Mouse (Mus musculus) cerebellum, postnatal 25 days (tissue): ENCODE measurements at regions not wholly inside any gene's neighbourhood (a gene's known extent, or its start where the extent isn't known, plus 50 kb on each side); places are given as distances from the start of the nearest gene placed in this dataset.
A peak's percentile ranks its signal among the peaks of the same experiment; 100 is the strongest.

ENCODE experiments used
- DNase-seq, 2 experiments: peaks; one replicate each; pipeline ENCODE4 v3.0.0; 2021; ENCODE audit warnings: mixed read lengths in 2 of 2

DNA sequence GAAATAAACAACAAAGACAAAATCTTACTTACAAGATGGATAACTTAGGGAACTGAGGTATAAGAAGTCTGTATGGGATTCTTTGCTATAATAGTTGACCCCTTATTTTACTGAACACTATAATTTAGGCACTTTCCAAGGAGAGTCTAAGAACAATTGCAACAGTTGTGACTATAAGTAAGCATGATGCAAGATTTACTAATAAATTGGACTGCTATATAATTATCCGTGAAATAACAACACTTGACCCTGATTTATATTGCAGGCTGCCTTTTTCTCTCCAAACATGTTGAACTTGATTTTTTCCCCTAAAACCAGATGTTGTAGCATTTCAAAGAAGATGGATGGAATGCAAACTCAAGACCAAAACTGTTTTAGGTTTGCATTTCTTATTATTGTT lies 237.2 kb upstream of the Mef2c start:
- DNase-seq, result no peak

DNA sequence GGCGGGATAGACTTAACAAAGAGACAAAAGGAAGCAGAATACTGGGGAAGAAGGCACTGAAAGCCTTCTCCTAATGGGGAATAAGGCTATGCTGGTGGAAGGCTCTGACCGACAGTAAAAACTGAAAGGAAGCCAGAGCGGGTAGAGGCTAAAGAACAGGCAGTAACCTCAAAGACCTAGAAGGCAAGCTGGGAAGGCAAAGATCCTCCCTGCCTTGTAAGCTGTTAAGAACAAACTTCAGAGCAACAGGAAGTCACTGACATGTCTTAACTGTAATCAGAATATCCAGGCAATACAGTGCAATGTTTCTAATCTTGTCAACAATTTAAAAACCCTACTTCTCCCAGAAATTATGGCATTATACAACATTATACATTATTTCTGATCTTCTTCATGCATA lies 235.2 kb upstream of the Mef2c start:
- DNase-seq, result no peak

DNA sequence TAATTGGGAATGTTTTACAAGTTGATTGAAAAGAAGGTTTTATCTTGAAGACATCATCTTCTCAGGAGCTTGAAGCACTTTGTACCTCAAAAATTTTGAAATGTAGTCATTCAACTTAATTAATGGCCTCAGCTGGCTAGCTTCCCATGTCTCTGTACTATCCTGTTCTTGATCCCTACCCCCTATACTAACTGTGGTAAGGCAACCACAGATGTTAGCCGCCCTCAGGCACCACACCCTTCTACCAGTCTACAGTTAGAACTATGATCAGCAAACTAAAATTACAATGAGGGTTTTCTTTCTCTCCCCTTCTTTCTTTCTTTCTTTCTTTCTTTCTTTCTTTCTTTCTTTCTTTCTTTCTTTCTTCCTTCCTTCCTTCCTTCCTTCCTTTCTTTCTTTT lies 225.1 kb upstream of the Mef2c start:
- DNase-seq, result no peak

DNA sequence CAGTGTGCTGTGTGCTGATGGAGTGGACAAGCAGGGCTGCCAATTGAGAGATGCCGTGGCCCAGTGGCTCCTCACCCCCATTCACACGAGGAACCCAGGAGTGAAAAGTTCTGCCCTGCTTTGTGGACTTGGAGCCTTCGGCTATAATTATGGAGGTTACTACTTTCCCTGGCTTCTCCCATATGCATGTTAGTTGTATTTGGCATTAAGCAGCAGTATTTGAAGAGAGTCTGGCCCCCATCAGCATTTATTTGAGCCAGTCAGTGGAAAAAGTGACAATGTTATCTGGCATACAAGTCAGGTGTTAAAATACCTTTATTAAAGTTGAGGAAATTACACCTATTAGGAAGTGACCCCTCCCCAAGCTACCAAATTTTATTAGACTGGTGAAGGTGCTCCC lies 196.1 kb upstream of the Mef2c start:
- no peak for DNase-seq

DNA sequence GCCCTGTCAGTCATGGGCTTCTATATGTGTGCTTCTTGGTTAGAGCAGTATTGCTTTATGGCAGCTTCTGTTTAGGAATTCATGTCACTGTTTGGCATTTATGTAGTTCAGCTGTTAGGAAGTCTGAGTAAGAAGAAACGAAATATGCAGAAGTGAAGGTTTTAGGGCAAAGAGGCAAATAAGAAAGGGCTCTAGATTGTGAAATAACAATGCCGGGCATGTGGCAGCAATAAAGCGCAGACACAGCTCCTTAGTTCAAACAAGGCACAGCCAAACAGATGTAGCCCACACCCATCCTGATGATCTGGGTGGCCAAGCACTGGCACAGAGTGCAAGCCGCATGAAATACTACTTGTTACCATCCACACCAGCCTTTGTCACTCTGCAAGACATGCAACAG lies 175.3 kb upstream of the Mef2c start:
- no peak for DNase-seq

DNA sequence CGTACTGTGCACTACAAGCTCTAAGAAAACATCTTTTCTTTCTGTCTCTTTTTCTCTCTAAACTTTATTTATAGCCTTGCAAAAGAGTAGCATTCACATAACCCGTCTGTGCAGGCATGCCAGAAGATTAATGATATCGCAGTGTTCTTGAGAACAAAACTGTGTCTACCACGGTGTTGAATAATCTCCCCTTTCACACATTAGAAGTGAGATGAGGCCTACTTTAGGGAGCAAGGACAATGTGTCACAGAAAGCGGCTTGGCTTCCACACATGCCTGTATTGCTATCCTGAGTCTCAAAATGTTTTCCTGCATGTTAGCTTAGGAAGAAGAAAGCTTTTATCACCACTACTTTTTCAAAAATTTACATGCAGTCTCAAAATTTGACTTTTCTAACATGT lies 170.1 kb upstream of the Mef2c start:
- no peak for DNase-seq

DNA sequence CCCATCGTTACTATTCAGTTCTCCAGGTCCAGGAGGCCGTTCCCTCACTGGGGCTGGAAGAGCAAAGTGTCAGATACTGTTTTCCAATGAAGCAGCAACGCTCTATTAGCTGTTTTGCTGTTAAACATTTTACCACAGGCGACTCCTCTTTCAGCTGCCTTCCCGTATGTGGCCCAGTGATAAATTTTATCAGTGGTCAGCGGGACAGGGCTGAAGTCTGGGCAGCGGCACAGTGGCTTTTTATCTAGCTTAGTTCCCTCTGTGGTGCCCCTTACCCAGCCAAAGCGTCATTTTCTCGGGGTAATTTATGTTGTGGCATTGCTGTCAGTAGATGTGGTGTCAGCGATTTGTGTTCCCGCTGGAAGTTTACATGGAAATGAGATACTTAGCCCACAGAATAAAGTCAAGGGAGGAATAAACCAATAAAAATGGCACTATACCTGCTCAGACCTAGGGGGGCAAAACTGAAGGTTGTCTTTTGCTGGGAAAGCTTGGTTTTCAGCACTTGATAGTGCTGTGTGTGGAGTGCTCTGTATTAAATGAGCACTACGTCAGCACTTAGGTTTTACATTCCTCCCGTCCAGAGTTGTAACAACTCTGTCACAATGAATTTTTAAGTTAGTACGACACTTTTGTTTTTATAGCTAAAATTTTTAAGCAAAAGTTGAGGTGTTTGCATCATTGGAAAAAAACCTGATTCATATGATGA lies 159.1 kb upstream of the Mef2c start:
- DNase-seq, result no peak

DNA sequence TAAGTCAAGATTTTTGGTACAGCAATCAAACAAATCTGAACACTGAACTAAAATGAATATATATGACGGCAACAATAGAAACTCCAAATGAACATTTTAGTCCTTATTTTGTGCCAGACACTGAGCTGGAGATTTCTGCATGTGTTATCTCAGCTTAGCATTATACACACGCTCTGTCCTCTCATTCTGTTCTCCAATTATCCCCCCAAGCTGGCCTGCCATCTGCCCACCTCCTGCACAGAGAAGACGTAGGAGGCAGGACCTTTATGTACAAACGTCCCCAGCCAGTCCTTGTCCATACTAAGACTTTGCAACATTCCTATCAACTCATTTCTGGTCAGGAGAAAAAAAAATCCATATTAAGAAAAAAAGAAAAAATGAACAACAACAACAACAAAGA lies 148.5 kb upstream of the Mef2c start:
- DNase-seq, result no peak

DNA sequence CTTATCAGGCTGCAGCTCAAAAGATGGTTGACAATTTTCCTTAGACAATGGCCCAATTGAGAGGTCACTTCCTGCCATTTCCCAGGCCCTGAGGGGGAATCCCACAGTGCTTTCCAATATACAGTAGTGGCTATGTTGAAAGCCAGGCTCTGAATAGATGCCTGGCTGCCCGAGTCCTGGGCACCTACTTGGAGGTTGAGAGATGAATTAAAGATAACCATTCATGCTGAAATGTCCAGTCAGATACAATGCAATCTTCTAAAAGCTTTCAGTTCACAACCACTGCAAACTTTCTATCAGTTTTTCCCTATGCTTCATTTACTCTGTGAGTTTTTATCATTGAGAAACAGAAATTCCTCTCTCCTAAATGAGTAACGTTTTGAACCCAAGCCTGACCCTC lies 143.3 kb upstream of the Mef2c start:
- no peak for DNase-seq

DNA sequence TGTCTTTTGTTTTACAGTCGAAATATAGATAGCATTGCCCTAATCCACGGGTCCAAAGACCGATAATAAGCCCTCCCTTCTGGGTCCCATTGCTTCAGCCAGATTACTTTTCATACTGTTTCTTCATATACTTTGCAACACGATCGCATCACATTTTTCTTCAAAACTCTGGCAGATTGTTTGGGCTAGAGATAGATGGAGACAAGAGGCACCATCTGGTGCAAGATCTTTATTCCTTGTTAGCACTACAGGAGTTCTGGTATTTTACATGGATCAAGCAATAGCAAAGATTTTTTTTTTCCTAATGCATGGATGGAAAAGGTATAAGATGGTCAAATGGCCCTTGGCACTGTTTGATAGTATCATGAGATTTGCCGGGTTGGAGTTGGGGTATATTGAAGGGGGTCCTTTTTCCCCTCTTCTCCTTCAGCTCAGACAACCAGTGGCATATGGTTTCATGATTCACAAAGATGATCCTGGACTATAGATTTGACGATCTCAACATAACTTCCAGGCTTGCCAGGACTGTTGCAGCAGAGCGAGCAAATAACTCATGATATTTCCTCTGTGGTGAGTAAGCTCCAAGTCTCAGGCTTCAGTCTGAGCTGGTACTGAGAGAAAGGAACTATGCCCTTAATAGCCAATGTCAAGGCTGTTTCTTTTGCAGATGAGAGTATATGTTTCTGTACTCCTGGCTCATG lies 127.6 kb upstream of the Mef2c start:
- DNase-seq, result no peak

DNA sequence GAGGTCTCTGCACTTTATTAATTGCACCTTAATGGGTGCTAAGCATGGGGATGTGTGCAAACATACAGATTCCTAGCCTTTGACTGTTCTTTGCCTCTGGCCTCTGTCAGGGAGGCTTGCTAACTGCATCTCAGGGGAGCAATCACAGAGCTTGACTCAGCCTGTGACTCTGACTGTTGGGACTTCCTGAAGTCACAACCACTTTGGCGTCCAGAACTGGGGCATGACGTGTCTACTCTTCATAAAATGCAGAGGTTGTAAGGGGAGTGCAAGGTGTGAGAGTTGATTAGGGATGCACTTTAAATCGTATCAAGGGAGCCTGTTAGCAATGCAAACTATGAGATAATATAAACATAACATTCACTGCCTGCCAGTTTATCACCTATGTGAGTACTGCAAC lies 125.2 kb upstream of the Mef2c start:
- no peak for DNase-seq

DNA sequence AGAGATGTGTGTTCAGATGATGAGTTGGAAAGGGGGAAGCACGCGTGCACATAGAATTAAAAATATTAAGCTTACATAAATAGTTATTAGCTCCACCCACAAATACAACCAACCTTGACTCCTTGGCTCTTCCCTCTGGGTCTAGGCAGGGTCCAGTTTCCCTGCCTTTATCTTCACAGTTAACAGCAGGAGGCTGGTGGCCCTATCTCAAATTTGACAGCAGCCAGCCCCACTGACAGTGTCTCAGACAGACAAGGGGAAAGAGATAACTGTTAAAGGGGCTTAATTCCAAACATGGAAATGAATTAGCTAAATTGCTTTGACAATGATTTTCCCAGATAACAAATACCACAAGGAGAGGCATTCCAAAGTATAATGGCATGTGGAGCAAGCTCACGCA lies 121.2 kb upstream of the Mef2c start:
- DNase-seq, result no peak

DNA sequence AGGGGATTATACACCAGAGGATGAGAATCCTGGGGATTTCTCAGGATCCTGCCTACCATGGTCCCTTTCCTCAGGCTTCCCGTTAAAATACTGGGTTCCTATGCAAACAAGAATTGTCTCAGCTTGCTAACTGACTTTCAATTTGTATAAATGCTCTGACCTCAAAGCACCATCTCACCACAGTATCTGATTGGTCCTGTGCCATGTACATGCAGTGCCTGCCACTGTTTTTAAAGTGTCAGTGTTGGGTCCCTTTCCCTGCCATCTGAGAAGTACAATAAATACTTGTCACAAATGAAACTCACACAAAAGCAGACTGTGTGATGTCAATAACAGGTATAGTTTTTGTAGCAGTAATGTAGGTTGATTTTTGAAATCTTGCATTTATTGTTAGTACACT lies 109.1 kb upstream of the Mef2c start:
- DNase-seq, result no peak

DNA sequence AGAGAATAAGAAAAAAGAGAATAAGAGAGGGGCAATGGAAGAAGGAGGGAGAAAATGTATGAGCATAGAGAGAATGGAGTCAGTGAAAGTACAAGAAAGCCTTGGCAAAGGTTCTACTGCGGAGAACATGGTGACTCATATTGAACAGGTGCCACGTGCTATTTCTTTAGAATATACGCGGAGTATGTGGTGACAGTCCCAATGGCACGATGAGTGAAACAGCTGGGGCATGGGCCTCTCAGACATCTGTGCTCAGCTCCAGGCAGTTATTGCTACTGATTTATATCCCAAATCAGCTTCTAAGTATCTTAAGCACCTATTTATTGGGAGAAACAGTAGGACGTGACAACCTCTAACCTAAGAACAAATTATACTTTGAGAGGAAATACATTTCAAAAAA lies 104.5 kb upstream of the Mef2c start:
- no peak for DNase-seq

DNA sequence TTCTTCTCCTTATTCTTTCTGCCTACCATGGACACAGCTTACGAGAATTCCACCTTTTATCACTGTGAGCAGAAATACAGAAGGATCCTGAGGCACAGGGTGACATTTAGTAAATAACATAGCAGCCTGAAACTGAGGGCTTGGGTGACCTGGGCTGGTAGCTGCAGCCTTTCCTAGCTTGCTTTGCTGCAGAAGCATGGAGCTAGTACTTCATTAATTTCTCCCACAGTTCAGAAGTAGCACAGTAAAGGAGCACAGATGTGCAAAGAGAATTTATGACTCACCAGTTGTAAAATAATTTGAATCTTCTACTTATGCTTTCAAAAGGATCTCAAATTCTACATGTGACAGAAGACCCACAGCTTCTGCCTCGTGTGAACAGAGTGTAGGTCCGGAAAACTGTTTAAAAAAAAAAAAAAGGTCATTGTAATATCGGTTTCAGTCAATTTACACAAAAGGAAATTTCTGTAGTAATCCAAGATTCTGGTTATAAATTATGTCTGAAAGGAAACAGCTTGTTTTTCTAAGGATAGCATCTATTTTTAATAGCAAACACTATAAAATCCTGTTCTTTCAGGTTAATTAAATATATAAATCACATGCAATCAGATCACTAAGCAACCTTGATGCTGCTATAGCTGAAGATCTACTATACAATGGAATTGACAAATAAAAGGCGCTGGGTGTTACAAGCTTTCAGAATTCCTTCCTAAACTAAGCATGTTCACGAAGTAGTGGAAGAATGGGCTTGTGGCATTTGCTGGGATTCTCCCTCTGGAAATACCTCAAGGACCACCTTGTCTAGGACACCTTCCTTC lies 64.0 kb upstream of the Mef2c start:
- no peak for DNase-seq

DNA sequence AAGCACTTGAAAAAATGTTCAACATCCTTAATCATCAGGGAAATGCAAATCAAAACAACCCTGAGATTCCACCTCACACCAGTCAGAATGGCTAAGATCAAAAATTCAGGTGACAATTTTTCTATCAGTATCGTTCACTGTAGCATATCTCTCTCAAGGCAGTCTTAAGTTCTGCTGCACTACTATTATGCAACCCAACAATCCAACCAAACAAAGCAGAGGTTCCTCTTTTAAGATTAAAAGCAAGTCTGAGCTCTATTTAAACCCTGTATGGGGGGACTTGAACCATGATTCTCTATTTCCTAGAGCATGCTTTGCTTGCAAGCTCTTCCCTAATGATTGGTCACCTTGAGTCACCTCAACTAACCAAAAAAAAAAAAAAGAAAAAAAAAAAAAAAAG lies 59.6 kb upstream of the Mef2c start:
- no peak for DNase-seq

DNA sequence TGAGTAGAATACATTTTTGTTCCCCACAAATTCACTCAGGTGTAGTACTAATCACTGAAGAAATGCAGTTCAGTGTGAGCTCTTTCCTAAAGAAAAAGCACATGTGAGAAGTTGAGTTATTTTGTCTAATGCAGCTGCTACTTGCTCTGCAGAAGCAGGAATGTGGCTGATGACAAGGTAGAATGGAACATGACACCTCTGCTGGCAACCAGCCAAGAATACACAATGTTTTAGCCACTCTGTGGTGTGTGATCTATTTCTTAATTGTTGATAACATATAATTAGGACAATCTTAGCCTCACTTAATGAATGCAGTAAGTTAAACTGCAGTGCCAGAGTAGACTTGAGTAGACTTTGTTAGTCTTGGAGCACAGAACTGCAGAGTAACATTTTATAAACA lies 53.0 kb upstream of the Mef2c start:
- DNase-seq, result peak in 1 of 2 experiments; percentile 6

DNA sequence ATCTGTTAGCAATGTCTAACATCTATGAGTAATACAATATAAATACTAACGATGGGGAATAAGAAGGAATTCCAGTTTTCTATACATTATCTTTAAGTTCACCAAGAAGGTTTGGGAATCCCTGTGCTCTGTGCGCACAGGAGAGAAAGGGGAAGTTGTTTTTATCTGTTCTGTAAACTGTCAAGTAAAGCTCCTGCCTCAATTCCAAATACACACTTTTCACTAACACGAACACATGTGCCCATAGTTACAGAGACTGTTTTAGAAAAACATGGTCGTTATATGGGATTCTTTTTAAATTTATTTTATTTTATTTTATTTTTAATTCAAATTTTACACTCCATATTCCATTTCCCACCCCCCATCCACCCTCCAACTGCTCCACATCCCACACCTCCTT lies 50.8 kb upstream of the Mef2c start:
- DNase-seq, result no peak
